Mouse (Mus musculus): ENCODE measurements around the gene Dnase1l1. TPM values are rescaled to one million over a fixed set of nuclear protein-coding genes. Genes with fewer than 3 reads are reported as not detected.

The Dnase1l1 gene
- polyA plus RNA-seq (2017; shearing (Covaris generic)), result 34.0 TPM

GRCm38 (mm10) chrX:74281732-74282394 lies at the start of gene Dnase1l1, which contains the start of gene Taz:
TSS of gene Dnase1l1 (minus strand) at chrX:74282337.
TSS of gene Taz (plus strand) at chrX:74281912.

GRCm38 (mm10) chrX:74328725-74329161 lies 46.6 kb upstream of the Dnase1l1 start, which contains the start of gene Plxna3:
TSS of gene Plxna3 (plus strand) at chrX:74329066.

GRCm38 (mm10) chrX:74312540-74313464 lies 30.7 kb upstream of the Dnase1l1 start, which contains the start of gene Fam50a:
TSS of gene Fam50a (plus strand) at chrX:74313033.

GRCm38 (mm10) chrX:74304867-74305700 lies 22.9 kb upstream of the Dnase1l1 start, which contains the start of gene Gdi1:
TSS of gene Gdi1 (plus strand) at chrX:74304998.

GRCm38 (mm10) chrX:74296538-74297448 lies 14.7 kb upstream of the Dnase1l1 start, which contains the start of gene Atp6ap1:
TSS of gene Atp6ap1 (plus strand) at chrX:74297097.

GRCm38 (mm10) chrX:74270062-74270901 lies 11.9 kb downstream of the Dnase1l1 start, which contains the start of gene Rpl10:
TSS of gene Rpl10 (plus strand) at chrX:74270812.

GRCm38 (mm10) chrX:74254153-74254887 lies 27.8 kb downstream of the Dnase1l1 start, which contains the start of gene Emd:
TSS of gene Emd (plus strand) at chrX:74254687.

GRCm38 (mm10) chrX:74249615-74250014 lies 32.5 kb downstream of the Dnase1l1 start, which contains the start of gene Flna:
TSS of gene Flna (minus strand) at chrX:74249820.

Other genes starting within 250 kb of the Dnase1l1 start
- gene Opn1mw, start 154.9 kb downstream of the Dnase1l1 start, polyA plus RNA-seq (2017; shearing (Covaris generic)), result not detected
- 38.4 TPM for gene Mecp2, start 147.0 kb downstream of the Dnase1l1 start, polyA plus RNA-seq (2017; shearing (Covaris generic))
- not detected for gene Tex28, start 114.5 kb downstream of the Dnase1l1 start, polyA plus RNA-seq (2017; shearing (Covaris generic))
- 1.5 TPM for gene Tktl1, start 105.1 kb downstream of the Dnase1l1 start, polyA plus RNA-seq (2017; shearing (Covaris generic))
- 379 TPM for gene Flna, start 32.5 kb downstream of the Dnase1l1 start, polyA plus RNA-seq (2017; shearing (Covaris generic))
- 70.3 TPM for gene Emd, start 27.6 kb downstream of the Dnase1l1 start, polyA plus RNA-seq (2017; shearing (Covaris generic))
- gene Rpl10, start 11.5 kb downstream of the Dnase1l1 start, polyA plus RNA-seq (2017; shearing (Covaris generic)), result 91.2 TPM
- 187 TPM for gene Taz, start 425 bp downstream of the Dnase1l1 start, polyA plus RNA-seq (2017; shearing (Covaris generic))
- gene Atp6ap1, start 14.8 kb upstream of the Dnase1l1 start, polyA plus RNA-seq (2017; shearing (Covaris generic)), result 197 TPM
- gene Gdi1, start 22.7 kb upstream of the Dnase1l1 start, polyA plus RNA-seq (2017; shearing (Covaris generic)), result 309 TPM
- gene Fam50a, start 30.7 kb upstream of the Dnase1l1 start, polyA plus RNA-seq (2017; shearing (Covaris generic)), result 31.0 TPM
- 5.7 TPM for gene Plxna3, start 46.7 kb upstream of the Dnase1l1 start, polyA plus RNA-seq (2017; shearing (Covaris generic))
- gene Lage3, start 71.3 kb upstream of the Dnase1l1 start, polyA plus RNA-seq (2017; shearing (Covaris generic)), result 71.9 TPM
- gene Ubl4a, start 90.9 kb upstream of the Dnase1l1 start, polyA plus RNA-seq (2017; shearing (Covaris generic)), result 75.1 TPM
- gene Slc10a3, start 91.0 kb upstream of the Dnase1l1 start, polyA plus RNA-seq (2017; shearing (Covaris generic)), result 45.3 TPM
- 44.4 TPM for gene Fam3a, start 110.9 kb upstream of the Dnase1l1 start, polyA plus RNA-seq (2017; shearing (Covaris generic))
- gene Ikbkg, start 111.0 kb upstream of the Dnase1l1 start, polyA plus RNA-seq (2017; shearing (Covaris generic)), result 57.9 TPM
- gene G6pdx, start 146.9 kb upstream of the Dnase1l1 start, polyA plus RNA-seq (2017; shearing (Covaris generic)), result 64.6 TPM
- not detected for gene Gm6880, start 199.1 kb upstream of the Dnase1l1 start, polyA plus RNA-seq (2017; shearing (Covaris generic))